Mouse (Mus musculus): ENCODE data around the gene Nxf7.
"Not testable (repeated sequence)": the region's sequence is repeated elsewhere in the genome, so short reads cannot be mapped to it uniquely, and the experiment has no call there.

Nxf7 gene

GRCm38 (mm10) chrX:135598677-135599076 is at the start of gene Nxf7:
Gene Nxf7, minus strand, starts transcription at chrX:135598777.
- DNase-seq (ENCODE audit: low read depth, low spot score) = no peak

- no peak for DNase-seq (ENCODE audit: low read depth, low spot score)
Observed at GRCm38 (mm10) chrX:135627605-135628004, 29.0 kb upstream of the Nxf7 start, which contains the start of gene Prame. Gene Prame, minus strand, starts transcription at chrX:135627705.

- DNase-seq (ENCODE audit: low read depth, low spot score) = peak; percentile 29
Observed at GRCm38 (mm10) chrX:135601298-135602029, 2.9 kb upstream of the Nxf7 start.

GRCm38 (mm10) chrX:135598096-135598495 is 481 bp downstream of the Nxf7 start:
- no peak for DNase-seq (ENCODE audit: low read depth, low spot score)

GRCm38 (mm10) chrX:135576412-135576811 is 22.2 kb downstream of the Nxf7 start:
- DNase-seq (ENCODE audit: low read depth, low spot score) = no peak

GRCm38 (mm10) chrX:135574958-135575628 is 23.5 kb downstream of the Nxf7 start:
- not testable (repeated sequence) for DNase-seq (ENCODE audit: low read depth, low spot score)

GRCm38 (mm10) chrX:135574261-135574957 is 24.2 kb downstream of the Nxf7 start:
- DNase-seq (ENCODE audit: low read depth, low spot score) = peak; percentile 54

GRCm38 (mm10) chrX:135569467-135569866 is 29.1 kb downstream of the Nxf7 start:
- peak; percentile 45 for DNase-seq (ENCODE audit: low read depth, low spot score)

GRCm38 (mm10) chrX:135564934-135565333 is 33.6 kb downstream of the Nxf7 start:
- DNase-seq (ENCODE audit: low read depth, low spot score) = not testable (repeated sequence)

- no peak for DNase-seq (ENCODE audit: low read depth, low spot score)
Observed at GRCm38 (mm10) chrX:135562841-135563240, 35.7 kb downstream of the Nxf7 start.

GRCm38 (mm10) chrX:135561693-135562092 is 36.9 kb downstream of the Nxf7 start:
- DNase-seq (ENCODE audit: low read depth, low spot score) = not testable (repeated sequence)

GRCm38 (mm10) chrX:135560933-135561332 is 37.6 kb downstream of the Nxf7 start:
- DNase-seq (ENCODE audit: low read depth, low spot score) = not testable (repeated sequence)

- DNase-seq (ENCODE audit: low read depth, low spot score) = peak; percentile 12
Observed at GRCm38 (mm10) chrX:135559665-135560064, 38.9 kb downstream of the Nxf7 start.
